Mouse (Mus musculus) ES-E14 (cell line): ENCODE measurements around the gene Rap1a.

Source experiments
- CHD2 ChIP-seq: IDR thresholded peaks from 2 replicates; pipeline ENCODE4 v1.6.1; 2014; ENCODE audit warnings: mild to moderate bottlenecking, low read depth, low read length, inconsistent platforms
- MAFK ChIP-seq: IDR thresholded peaks from 2 replicates; pipeline ENCODE4 v1.6.1; 2014; ENCODE audit warnings: mild to moderate bottlenecking, low read depth, low read length, inconsistent platforms; ENCODE audit not compliant: insufficient read depth

DNA sequence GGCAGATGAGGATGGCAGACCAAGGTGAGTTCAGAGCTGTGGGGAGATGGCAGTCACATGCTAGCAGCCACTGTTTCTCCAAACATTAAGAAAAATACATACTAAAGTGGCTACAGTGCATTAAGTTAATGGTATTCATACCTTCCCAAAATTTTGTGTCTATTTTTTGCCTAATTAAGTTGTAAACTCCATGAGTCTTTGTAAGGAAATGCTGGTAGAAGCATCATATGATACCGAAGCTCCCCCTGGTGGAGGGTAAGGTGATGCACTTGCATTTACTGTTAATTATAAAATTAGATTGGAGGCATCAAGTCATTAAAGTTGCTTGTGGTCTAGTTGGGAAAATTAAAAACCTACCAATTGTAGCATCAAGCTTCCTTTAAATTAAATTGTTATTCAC lies 75.1 kb downstream of the Rap1a start:
- no peak for TF ChIP-seq CHD2
- no peak for TF ChIP-seq MAFK
